Mouse (Mus musculus): Measurements from ENCODE around the gene Vegfd. TPM values are rescaled to one million over a fixed set of nuclear protein-coding genes. Genes with fewer than 3 reads are reported as not detected.

Vegfd gene
- polyA plus RNA-seq, 1 experiment, result 0.52 TPM

DNA sequence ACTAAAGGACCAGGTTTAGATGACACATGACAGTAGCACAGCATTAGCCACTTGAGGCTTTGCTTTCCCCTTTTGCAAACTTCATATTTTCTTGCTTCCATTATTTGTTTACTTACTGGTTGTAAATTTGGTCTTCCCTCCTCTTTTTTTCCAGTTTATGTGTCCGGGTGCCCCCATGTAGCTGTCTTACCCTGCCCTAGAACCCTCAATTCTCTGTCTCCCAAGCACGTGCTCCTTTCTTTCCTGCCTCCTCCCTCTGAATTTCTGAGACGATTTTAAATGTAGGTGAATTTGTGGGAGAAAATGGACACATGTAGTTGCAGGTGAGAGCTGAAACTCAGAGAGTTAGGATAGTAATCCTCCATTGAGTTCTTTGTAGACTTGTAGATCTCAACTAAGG, 47.3 kb downstream of the Vegfd start:
- peak overlapping the region; percentile 100 for H3K4me3 ChIP-seq (replicated peaks; ENCODE audit: insufficient read depth, low read depth, low read length)
- WGBS, result 24% methylated on average over 3 of the region's 3 CpGs
- H3K27ac ChIP-seq (ENCODE audit: insufficient read depth, low read length), result no peak overlapping the region
- no peak for DNase-seq
- no peak for TF ChIP-seq CTCF (IDR thresholded peaks at IDR 0.05; ENCODE audit: borderline replicate concordance, insufficient read depth, low read depth, low read length)
- no peak for TF ChIP-seq POLR2A (IDR thresholded peaks at IDR 0.05; ENCODE audit: borderline replicate concordance, insufficient read depth, low read length)
- H3K4me1 ChIP-seq (ENCODE audit: control insufficient read depth, insufficient read depth, low read length), result no peaks in the 10 kb centered on the region
- no peaks in the 10 kb centered on the region for H3K27me3 ChIP-seq (ENCODE audit: control insufficient read depth, insufficient read depth, low read length)

DNA sequence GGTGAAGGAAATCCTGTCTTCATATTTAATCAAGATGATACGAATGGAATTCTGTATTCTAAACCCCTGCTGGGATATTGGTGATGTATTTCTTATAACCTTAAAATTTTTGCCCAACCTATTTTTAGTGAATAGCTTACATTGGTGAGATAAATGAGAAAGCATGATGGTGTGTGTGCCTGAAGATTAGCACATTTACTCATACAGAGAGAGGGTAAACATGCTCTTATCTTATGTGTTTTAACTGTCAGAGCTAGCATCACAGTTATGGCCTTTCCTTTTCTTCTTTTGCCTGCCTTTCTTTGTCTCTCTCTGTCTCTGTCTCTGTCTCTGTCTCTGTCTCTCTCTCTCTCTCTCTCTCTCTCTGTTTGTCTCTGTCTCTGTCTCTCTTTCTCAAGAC, 51.6 kb downstream of the Vegfd start:
- Histone ChIP-seq H3K4me3 (replicated peaks; ENCODE audit: insufficient read depth, low read depth, low read length) (no peak overlapping the region), H3K27me3 (ENCODE audit: control insufficient read depth, insufficient read depth, low read length) (no peaks in the 10 kb centered on the region)
- WGBS, result 92% methylated on average over 1 of the region's 1 CpGs

DNA sequence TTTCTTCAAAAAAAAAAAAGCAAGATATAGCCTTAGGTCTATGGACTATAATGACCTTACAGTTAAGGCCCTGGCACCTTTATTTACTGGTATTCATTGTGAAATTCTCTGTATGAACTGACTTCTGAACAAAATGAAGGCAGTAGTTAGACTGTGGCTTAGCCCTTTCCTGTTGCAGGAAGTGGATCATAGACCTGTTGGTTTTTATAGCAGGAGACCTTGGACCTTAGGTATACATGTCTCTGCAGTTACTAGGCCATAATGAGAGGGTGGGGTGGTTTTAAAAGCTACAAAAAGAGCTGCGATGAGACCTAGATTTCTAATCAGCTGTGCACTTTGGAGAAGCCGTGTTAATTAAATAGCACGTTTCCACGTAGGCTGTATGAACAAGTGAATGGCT, 54.1 kb downstream of the Vegfd start:
- DNase-seq, result no peak
- 93% methylated on average over 4 of the region's 4 CpGs for WGBS

More for the DNA sequence above, 51.6 kb downstream of the Vegfd start:
- no peak for TF ChIP-seq CTCF (IDR thresholded peaks at IDR 0.05; ENCODE audit: borderline replicate concordance, insufficient read depth, low read depth, low read length)
- no peak for TF ChIP-seq POLR2A (IDR thresholded peaks at IDR 0.05; ENCODE audit: borderline replicate concordance, insufficient read depth, low read length)
- Histone ChIP-seq H3K27ac (ENCODE audit: insufficient read depth, low read length) (no peak overlapping the region), H3K4me1 (ENCODE audit: control insufficient read depth, insufficient read depth, low read length) (no peaks in the 10 kb centered on the region)
- DNase-seq, result no peak

DNA sequence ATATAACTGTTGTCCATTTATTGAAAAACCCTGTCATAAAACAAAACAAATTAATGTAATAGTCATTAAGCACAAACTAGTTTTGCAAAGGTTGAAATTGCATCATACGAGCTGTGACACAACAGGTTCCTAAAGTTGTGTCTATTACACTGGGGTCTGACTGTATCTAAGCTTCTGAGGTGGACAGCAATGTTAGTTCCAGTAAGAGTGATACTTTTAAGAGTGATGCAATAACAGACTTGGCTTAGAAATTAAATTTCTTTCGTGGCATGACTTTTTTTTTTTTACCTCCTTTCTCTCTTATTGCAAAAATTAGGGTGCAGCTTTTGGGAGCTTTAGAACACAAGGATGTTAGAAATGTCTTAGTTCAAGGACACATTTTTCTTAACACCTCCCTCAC, 55.0 kb downstream of the Vegfd start:
- DNase-seq, result no peak
- Histone ChIP-seq H3K27me3 (ENCODE audit: control insufficient read depth, insufficient read depth, low read length) (no peaks in the 10 kb centered on the region), H3K4me3 (replicated peaks; ENCODE audit: insufficient read depth, low read depth, low read length) (no peak overlapping the region), H3K4me1 (ENCODE audit: control insufficient read depth, insufficient read depth, low read length) (no peaks in the 10 kb centered on the region), H3K27ac (ENCODE audit: insufficient read depth, low read length) (no peak overlapping the region)
- TF ChIP-seq POLR2A (IDR thresholded peaks at IDR 0.05; ENCODE audit: borderline replicate concordance, insufficient read depth, low read length) (no peak), CTCF (IDR thresholded peaks at IDR 0.05; ENCODE audit: borderline replicate concordance, insufficient read depth, low read depth, low read length) (no peak)
- WGBS, result 86% methylated on average over 2 of the region's 2 CpGs

More for the DNA sequence above, 54.1 kb downstream of the Vegfd start:
- Histone ChIP-seq H3K27me3 (ENCODE audit: control insufficient read depth, insufficient read depth, low read length) (no peaks in the 10 kb centered on the region), H3K4me3 (replicated peaks; ENCODE audit: insufficient read depth, low read depth, low read length) (no peak overlapping the region), H3K27ac (ENCODE audit: insufficient read depth, low read length) (no peak overlapping the region), H3K4me1 (ENCODE audit: control insufficient read depth, insufficient read depth, low read length) (no peaks in the 10 kb centered on the region)
- TF ChIP-seq POLR2A (IDR thresholded peaks at IDR 0.05; ENCODE audit: borderline replicate concordance, insufficient read depth, low read length), result no peak
- TF ChIP-seq CTCF (IDR thresholded peaks at IDR 0.05; ENCODE audit: borderline replicate concordance, insufficient read depth, low read depth, low read length), result no peak

DNA sequence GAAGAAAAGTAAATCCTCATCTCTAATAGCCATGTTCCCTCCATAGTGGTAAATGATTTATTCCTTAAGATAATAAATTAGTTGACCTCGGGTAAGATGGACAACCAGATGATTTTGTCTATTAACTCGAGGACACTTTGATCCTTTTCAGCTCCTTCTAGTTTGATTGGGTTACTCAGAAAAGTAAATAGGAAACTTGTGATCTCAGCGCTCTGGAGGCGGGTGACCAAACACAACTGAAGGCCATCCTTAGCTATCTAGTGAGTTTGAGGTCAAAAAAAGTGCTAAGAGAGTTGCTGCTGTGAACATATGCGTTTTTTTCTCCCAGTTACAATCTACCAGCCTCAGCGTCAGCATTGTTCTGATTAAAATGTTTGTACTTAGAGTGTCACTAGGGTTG, 57.4 kb downstream of the Vegfd start:
- Histone ChIP-seq H3K27ac (ENCODE audit: insufficient read depth, low read length) (no peak overlapping the region), H3K4me3 (replicated peaks; ENCODE audit: insufficient read depth, low read depth, low read length) (no peak overlapping the region), H3K4me1 (ENCODE audit: control insufficient read depth, insufficient read depth, low read length) (no peaks in the 10 kb centered on the region), H3K27me3 (ENCODE audit: control insufficient read depth, insufficient read depth, low read length) (no peaks in the 10 kb centered on the region)
- 94% methylated on average over 6 of the region's 6 CpGs for WGBS
- no peak for DNase-seq
- no peak for TF ChIP-seq POLR2A (IDR thresholded peaks at IDR 0.05; ENCODE audit: borderline replicate concordance, insufficient read depth, low read length)
- TF ChIP-seq CTCF (IDR thresholded peaks at IDR 0.05; ENCODE audit: borderline replicate concordance, insufficient read depth, low read depth, low read length), result no peak

DNA sequence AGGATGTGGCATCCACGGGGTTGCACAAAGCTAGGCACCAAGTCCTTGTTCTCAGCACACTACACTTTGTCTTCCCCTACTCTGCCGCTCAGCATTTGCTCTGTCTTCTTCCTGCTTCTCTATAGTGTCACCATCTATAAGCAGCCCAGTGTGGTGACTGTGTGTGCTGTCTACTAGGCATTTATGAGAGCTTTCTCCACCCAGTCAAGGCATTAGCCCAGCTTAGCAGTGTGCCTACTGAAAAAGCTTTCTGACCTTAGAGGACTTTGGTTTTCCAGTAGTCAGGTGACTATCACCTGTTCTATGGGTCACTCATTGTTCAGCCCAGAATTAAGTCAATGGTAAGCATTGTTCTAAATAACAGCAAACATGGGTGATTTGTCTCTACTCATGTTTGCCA, 58.0 kb downstream of the Vegfd start:
- WGBS, result 90% methylated on average over 2 of the region's 2 CpGs
- no peaks in the 10 kb centered on the region for H3K4me1 ChIP-seq (ENCODE audit: control insufficient read depth, insufficient read depth, low read length)
- no peak for DNase-seq
- TF ChIP-seq POLR2A (IDR thresholded peaks at IDR 0.05; ENCODE audit: borderline replicate concordance, insufficient read depth, low read length), result no peak
- TF ChIP-seq CTCF (IDR thresholded peaks at IDR 0.05; ENCODE audit: borderline replicate concordance, insufficient read depth, low read depth, low read length), result no peak
- H3K27me3 ChIP-seq (ENCODE audit: control insufficient read depth, insufficient read depth, low read length), result no peaks in the 10 kb centered on the region
- H3K4me3 ChIP-seq (replicated peaks; ENCODE audit: insufficient read depth, low read depth, low read length), result no peak overlapping the region
- no peak overlapping the region for H3K27ac ChIP-seq (ENCODE audit: insufficient read depth, low read length)

DNA sequence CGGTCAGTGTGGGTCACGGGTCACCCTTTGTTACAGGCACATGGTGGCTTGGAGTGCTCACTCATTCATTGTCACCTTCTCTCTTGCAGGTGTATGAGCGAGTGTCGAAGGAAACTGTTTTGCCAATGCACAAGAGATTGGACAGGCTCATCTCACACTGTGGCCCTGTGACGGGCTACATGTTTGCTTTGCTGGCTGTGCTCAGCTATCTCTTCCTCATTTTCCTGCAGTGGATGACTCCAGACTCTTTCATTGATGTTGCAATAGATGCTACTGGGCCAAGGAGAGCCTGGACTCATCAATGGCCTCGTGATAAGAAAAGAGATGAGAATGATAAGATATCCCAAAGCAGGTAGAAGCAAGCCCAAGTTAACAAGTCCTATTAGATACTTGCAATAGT, 58.4 kb downstream of the Vegfd start:
- Histone ChIP-seq H3K27ac (ENCODE audit: insufficient read depth, low read length) (no peak overlapping the region), H3K4me1 (ENCODE audit: control insufficient read depth, insufficient read depth, low read length) (no peaks in the 10 kb centered on the region), H3K27me3 (ENCODE audit: control insufficient read depth, insufficient read depth, low read length) (no peaks in the 10 kb centered on the region), H3K4me3 (replicated peaks; ENCODE audit: insufficient read depth, low read depth, low read length) (no peak overlapping the region)
- TF ChIP-seq CTCF (IDR thresholded peaks at IDR 0.05; ENCODE audit: borderline replicate concordance, insufficient read depth, low read depth, low read length), result no peak
- no peak for TF ChIP-seq POLR2A (IDR thresholded peaks at IDR 0.05; ENCODE audit: borderline replicate concordance, insufficient read depth, low read length)
- 95% methylated on average over 6 of the region's 6 CpGs for WGBS
- DNase-seq, result no peak

DNA sequence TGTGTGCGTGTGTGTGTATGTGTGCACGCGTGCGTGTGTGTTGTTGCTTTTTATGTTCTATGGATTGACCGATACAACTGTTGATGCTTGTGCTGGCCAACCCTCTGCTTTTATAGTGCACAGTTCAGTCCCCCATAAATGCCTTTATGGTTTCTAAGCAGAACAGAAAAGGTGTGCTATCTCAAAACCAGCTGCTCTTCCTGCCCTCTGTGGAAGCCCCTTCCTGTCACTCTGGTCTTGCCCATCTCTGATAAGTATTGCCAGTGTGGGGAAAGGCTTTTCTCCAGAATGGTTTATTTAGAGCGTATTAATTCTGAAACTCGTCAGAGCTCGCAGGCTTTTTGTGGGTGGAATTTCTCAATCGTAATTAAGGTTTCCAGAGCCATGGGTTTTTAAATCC, 59.5 kb downstream of the Vegfd start:
- no peak for DNase-seq
- WGBS, result 95% methylated on average over 9 of the region's 9 CpGs
- Histone ChIP-seq H3K4me3 (replicated peaks; ENCODE audit: insufficient read depth, low read depth, low read length) (no peak overlapping the region), H3K27me3 (ENCODE audit: control insufficient read depth, insufficient read depth, low read length) (no peaks in the 10 kb centered on the region), H3K27ac (ENCODE audit: insufficient read depth, low read length) (no peak overlapping the region), H3K4me1 (ENCODE audit: control insufficient read depth, insufficient read depth, low read length) (no peaks in the 10 kb centered on the region)
- no peak for TF ChIP-seq CTCF (IDR thresholded peaks at IDR 0.05; ENCODE audit: borderline replicate concordance, insufficient read depth, low read depth, low read length)
- no peak for TF ChIP-seq POLR2A (IDR thresholded peaks at IDR 0.05; ENCODE audit: borderline replicate concordance, insufficient read depth, low read length)
